Mouse (Mus musculus): ENCODE data around the gene Myo16. TPM values are rescaled to one million over a fixed set of nuclear protein-coding genes. Genes with fewer than 3 reads are reported as not detected.

The Myo16 gene
- total RNA-seq, 2 experiments from 2014 or later, result 15.7 to 18.7 TPM

GRCm38 (mm10) chr8:10480850-10481249 lies 327.1 kb downstream of the Myo16 start:
- DNase-seq, result no peak

- no peak for DNase-seq
Observed at GRCm38 (mm10) chr8:10482064-10482463, 328.4 kb downstream of the Myo16 start.

GRCm38 (mm10) chr8:10482880-10483279 lies 329.2 kb downstream of the Myo16 start:
- DNase-seq, result no peak

GRCm38 (mm10) chr8:10483841-10484240 lies 330.1 kb downstream of the Myo16 start:
- DNase-seq, result no peak

DNA sequence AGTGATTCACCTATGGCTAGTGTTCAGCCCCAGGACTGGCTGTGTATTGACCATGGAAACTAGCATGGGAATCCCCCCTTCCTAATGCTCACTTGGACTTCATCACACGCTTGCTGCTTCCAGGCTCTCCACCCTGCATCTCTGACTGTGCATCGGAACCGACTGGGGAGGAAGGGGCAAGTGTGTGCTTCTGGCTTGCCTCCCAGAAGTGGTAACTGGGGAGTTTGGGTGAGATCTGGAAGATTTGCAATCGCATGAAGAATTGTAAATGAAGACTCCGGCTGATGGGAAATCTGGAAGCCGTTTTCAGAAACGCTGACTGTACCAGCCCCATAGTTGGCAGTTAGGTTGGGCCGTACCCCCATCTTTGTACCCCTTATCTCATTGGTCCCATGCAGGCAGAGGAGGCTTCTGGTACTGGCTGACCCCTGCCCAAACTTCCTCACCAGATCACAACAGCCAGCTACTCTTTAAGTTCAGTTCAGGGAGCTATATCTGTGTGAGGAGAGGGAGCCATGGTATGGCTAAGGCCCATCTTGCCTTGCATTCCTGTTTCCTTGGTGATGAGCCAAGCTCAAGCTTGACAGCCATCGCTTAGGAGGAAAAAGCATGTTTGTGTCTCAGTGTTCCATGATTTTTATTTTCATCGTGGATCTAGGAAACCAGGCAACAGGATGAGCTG lies 336.2 kb downstream of the Myo16 start:
- no peak for DNase-seq

DNA sequence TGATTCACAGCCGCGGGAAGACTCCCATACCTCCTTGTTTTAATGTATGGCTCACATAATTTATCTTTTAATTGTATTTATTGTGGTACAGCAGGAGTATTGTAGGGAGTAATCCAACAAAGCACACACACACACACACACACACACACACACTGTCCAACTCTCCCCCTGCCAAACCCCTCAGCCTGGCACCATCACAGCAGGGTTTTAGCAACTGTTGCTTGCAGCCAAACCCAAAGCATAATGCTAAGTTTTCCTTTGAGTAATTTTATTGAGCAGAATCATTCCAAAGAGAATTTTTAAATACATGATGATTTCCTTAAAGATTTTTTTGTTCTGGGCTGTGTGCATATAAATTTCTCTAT lies 336.7 kb downstream of the Myo16 start:
- no peak for DNase-seq

- no peak for DNase-seq
Observed at GRCm38 (mm10) chr8:10490874-10491273, 337.2 kb downstream of the Myo16 start.

DNA sequence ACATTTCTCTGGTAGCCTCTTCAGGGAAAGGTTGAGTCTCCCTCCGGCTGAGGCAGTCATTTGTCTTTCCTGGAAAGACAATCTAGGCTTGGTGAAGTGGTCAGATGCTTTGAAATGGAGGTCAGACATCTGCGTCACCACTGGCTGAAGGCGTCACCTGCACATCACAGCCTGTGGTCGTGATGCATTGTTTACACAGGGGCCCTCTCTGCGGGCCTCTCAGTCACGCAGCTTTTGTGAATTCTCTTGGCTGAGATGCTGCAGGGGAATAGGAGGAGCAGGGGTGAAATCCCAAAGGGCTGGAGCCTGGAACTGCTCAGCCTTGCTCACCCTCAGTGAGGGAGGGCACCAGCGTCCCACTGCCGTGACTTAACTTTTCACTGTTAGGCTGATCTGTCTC lies 346.1 kb downstream of the Myo16 start:
- DNase-seq, result no peak

- no peak for DNase-seq
Observed at GRCm38 (mm10) chr8:10500465-10500864, 346.8 kb downstream of the Myo16 start.

DNA sequence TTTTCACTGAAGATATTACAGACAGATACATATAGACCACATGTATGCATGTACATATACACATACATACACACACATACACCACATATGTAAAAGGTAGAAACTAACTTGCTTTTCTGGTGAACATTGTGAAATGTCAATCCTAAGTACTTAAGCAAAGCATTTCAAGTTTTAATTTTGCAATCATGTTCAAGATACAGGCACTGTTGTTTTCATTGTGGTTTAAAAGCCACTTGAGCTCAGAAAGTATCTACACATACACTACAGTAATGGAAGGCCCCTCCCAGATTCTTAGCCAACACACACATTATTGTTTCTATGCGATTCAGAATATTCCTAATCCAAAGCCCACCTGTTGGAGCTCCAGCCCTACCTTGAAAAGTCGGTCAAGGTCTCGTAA lies 348.0 kb downstream of the Myo16 start:
- no peak for DNase-seq

DNA sequence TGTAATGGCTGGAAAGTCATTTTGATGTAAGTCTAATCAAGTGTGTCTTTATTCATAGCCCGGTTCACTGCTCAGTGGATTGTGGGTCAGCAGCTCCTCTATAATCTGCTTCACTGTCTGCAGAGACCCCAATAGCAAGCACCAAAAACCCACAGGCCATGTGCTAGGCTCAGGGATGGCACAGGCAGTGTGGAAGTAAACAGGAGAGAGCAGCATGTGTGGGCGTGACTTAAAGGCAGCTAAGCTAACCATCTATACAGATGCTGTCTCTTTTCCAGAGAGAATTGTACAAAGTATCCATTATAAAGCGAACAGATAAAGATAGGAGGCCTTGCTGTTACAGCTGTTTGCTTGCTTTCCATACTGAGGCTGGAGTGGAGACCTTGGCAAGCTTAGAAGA lies 358.4 kb downstream of the Myo16 start:
- DNase-seq, result no peak

GRCm38 (mm10) chr8:10517381-10517780 lies 363.7 kb downstream of the Myo16 start:
- no peak for DNase-seq

DNA sequence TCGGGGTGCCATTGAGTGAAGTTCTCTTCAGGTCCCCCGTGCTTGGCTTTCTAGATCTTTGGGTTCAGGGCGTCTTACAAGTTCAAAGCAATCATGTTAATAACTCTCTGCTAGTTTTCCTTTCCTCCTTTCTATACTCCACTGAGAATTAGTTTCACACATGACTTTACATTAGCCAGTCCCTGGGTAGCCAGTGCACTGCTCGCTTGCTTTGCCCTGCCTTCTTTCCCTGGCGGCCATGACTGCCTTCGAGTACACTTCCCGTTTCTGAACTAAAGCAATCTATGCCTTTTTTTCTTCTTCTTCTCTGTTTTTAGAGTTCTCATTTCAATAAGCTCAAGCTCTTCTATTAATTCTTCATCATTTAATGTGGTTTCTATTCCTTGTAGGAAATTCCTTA lies 365.6 kb downstream of the Myo16 start:
- no peak for DNase-seq

DNA sequence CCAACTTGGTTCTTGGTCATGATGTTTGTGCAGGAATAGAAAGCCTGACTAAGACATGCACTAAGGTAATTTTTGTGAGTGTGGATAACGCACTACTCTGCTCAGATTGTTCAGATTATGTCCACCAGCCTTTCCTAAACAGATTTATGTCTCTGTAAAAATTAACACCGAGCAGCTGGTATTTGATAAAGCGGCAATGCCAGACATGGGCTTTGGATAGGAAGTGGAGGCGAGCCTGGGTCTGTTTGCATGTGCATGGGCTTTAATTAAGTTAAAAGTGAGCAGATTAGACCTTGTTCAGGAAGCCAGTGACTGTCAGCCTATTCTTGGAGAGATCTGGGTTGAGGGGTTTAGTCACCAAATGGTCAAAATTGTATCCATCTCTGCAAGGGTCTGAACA lies 367.8 kb downstream of the Myo16 start:
- no peak for DNase-seq

GRCm38 (mm10) chr8:10525686-10526085 lies 372.0 kb downstream of the Myo16 start:
- DNase-seq, result no peak

GRCm38 (mm10) chr8:10526616-10527015 lies 372.9 kb downstream of the Myo16 start:
- no peak for DNase-seq

DNA sequence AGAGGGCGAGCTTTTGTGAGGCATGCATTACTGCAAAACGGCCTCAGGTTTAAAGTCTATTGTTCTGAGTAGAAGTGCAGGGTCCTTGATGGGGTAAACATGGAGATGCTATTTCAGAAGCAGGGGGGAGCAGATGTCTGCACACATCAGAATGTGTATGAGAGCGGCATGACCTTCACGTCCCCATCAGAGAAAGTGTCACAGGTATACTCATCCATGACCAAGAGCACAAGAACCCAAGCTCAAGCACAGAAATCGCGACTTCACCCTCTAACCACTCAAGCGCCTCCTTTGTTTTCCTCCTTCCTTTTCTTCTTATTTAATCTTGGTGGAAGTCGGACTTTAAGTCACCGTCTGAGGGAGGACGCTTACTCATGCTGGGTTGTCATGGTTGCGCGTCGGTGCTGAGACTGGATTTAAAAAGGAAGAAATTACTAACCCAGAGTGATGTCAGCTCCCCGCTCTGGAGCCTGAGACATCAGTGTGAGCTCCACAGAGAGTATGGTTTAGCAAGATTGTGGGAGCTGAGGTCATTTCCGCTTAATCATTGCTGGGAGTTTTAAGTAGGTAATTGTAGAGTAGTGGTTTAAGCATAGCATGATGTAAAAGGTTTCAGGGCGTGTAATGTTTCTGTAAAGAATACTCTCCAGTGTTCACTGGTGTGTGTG lies 381.0 kb downstream of the Myo16 start:
- DNase-seq, result peak; percentile 22

DNA sequence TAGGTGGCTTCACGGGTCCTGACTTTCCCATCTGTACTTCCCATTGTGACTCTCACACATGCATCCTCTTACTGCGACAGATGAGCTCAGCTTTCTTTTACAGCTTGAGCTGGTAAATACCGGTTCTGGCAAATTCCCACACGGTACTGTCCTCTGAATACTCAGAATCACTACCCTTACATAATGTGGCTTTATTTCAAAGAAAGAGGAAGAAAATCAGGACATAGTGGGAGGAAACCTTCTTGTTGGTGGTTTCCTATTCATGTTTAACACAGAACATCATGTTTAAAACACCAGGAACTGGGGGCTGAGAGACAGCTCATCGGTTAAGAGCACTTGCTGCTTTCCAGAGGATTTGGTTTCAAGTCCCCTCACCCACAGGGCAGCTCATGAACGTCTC lies 384.6 kb downstream of the Myo16 start:
- no peak for DNase-seq

DNA sequence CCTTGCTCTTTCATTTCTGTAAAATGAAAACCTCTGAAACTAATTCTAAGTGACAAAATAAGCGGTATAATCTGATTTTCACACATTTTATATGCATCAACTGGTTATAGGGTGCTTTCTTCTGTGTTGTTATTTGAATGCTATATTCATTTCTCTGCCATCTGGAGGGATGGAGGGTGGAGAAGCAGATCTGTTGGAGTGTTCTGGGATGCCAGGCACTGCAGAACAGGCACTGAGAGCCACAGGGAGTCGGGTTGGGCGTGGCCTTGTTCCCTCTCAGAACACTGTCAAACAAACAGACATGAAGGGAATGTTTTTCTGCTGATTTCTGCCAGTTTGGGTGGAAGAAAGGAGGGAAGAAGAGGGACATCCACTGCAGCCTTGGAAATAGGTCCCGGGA lies 386.0 kb downstream of the Myo16 start:
- DNase-seq, result no peak

- no peak for DNase-seq
Observed at GRCm38 (mm10) chr8:10545890-10546289, 392.2 kb downstream of the Myo16 start.

GRCm38 (mm10) chr8:10546519-10546918 lies 392.8 kb downstream of the Myo16 start:
- DNase-seq, result no peak

DNA sequence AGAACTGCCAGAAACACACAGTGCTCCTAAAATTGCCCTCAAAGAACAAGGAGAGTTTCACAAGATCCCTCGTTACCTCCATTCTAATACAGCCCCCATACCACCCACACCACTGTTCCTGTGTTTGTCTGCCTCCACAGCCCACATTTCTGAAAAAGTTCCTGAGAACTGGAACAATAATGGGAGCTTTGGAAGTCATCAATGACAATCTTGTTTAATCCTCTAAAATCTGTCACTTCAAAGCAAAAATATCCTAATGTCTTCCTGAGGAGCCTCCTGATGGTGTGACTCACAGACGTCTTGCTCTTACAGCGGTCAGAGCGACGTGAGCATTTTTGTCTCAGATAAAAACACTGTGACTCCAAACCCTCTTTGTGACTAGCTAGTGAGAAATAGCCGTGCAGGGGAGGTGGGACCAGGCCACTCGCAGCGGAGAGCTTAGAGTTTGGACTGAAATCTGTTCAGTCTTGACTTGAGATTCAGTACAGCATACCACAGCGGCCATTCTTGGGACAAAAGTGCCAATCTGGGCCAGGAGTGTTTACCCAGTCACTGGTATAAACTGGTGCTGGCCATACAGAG lies 394.4 kb downstream of the Myo16 start:
- DNase-seq, result no peak

DNA sequence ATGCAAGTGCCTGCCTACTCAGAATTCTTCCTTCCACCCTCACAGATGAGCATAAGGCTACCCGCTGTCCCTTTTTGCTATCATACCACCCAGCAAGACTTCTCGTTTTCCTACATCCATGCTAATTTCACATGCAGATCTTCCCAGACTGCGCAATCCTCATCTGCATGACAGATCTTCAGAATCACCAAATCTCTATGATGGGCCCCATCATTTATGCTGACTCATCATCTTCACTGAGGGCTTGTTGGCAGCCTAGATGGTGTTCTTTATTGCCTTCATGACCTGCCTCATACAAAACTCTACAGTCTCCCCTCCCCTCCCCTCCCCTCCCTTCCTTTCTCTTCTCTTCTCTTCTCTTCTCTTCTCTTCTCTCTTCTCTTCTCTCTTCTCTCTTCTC lies 395.7 kb downstream of the Myo16 start:
- no peak for DNase-seq

GRCm38 (mm10) chr8:10557961-10558360 lies 404.2 kb downstream of the Myo16 start:
- DNase-seq, result no peak

Measured in heart, postnatal 4 days (tissue).